Mouse (Mus musculus): ENCODE results near the gene Ccdc117.
A peak's percentile ranks its signal among the peaks of the same experiment; 100 is the strongest.
"Not testable (repeated sequence)": the region's sequence is repeated elsewhere in the genome, so short reads cannot be mapped to it uniquely, and the experiment has no call there.

Gene Ccdc117

DNA sequence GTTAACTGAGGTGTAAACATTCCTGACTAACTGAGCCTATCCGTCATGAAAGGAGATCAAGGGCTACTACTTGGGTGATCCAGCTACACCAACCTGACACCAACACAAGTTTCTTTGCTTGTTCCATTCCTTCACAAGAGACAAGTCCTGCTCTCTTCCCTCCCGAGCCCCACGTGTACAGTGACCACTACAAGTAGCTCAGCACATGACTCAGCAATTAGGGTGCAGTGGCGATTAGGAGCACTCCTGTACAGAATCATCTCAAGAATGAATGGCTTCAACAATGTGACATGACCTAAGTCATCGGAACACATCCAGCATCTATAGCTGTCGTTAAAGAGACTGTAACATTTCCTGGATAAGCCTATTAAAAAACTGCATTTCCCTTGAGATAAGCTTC lies 11.3 kb downstream of the Ccdc117 start:
- DNase-seq (ENCODE audit: low spot score in 2 of 2): no peak

DNA sequence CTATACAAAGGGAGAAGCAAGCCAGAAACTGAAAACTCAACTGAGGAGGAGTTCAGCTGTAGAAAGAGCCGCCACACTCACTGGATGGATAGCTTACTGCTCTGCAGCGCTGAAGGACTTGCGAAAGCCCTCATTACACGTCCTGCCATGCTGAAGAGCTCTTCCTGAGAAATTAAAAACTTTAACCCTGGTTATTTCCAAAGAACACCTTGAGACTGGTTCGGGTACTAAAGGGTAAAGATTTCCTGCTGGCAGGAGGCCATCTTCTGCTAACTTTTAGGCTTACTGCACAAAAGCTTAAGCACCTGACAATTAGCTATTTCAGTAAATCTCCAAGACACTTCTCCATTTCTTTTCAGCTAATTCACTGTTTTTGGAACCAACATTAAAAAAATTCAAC lies 11.8 kb downstream of the Ccdc117 start:
- no peak for DNase-seq (ENCODE audit: low spot score in 2 of 2)

DNA sequence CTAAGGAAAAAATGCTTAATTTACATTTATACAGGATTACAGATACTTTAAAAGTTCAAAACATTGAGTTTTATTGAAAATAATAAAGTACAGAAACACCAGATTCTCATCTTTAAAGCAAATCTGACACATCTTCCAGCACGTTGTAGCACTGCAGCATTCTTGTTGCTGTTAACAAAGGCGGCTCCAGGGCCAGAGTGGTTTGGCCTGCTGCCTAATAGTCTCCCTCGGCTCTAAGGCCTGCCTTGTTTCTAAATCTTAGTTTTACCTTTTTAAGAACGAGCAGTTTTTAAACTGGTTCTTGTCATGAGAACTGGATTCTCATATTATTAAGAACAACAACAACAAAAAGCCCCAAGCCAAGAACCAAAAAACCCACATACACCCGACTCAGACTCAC lies 13.1 kb downstream of the Ccdc117 start:
- no peak for DNase-seq (ENCODE audit: low spot score in 2 of 2)

DNA sequence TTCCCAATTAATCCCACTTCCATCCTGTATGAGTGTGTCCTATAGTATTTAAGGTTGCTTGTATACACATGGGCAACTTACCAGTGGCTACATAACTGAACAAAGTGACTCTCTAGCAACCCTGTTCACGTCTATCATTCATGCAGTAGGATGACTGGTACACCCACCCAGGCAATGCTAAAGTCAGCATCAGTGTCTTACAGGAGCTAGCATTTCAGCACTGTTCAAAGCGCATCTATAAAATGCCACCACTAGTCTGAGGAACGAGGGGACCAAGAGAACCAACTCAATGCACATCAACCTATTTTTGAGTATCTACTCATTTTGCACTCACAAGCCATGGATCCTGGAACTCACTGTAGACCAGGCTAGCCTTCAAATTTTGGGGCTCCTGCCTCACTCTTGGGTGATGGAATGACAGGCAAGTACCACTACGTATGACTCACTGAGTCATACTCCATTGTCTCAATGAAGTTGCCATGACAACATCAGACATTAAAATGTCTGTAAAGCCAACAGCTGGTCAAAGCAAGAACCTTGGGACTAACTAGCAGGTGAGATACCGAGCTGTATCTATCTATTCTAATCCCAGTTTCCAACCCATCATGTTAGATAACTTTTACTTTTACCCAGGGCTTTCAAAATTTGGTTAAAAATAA lies 14.0 kb downstream of the Ccdc117 start:
- no peak for DNase-seq (ENCODE audit: low spot score in 2 of 2)

DNA sequence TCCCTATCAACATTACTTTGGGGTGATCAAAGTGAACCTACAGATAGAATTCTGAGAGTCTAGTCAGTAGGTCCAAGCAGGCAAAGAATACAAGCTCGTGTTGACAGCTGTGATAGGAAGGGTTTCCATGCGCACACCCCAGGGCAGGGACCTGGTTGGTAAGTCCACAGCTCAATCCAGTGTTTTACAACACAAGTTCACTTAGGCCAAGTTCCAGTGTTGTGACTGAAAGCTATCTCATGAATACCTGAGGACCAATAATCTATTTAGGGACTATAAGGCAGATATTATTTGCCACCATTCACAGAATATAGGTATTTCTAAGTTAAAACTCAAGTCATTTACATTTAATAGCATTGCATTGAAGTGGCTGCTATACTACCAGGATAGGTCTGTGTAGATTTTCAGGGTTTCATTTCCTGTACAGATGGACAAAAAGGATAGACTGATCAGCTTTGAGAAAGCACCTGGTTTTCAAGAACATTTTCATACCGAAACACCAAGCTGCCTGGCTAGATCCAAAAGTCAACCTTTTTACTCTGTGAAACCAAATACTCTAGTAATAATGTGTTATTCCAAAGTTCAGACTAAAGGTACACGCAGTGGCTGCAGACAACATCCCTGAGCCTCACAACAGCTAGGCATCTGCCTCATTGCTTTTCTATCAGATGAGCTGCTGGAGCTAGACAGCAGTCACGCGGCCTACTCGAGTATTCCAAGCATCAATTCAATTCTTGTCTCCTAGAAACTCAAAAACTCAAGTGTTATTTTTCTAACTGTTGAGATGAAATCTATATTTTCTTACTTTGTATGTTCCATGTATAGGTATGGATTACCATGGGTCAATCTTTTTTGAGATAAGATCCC lies 15.2 kb downstream of the Ccdc117 start:
- no peak for DNase-seq (ENCODE audit: low spot score in 2 of 2)

DNA sequence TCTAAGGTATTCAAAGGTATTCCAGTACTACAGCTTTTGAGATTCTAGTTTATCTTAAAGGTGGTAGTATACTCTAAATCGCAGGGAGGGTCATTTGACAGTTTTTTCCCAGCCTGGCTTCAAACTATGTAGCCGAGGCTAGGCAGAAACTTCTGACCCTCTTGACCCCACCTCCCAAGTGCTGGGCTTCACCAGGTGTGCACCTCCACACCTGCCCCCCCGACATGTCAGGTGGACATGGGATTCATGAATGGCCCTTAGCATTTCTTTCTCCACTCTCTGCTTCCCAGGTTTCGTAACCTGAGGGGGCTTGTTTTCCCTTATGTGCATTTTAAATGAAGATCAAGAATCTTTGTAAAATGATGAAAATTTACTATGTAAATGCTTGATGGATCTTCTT lies 16.6 kb downstream of the Ccdc117 start:
- no peak for DNase-seq (ENCODE audit: low spot score in 2 of 2)

DNA sequence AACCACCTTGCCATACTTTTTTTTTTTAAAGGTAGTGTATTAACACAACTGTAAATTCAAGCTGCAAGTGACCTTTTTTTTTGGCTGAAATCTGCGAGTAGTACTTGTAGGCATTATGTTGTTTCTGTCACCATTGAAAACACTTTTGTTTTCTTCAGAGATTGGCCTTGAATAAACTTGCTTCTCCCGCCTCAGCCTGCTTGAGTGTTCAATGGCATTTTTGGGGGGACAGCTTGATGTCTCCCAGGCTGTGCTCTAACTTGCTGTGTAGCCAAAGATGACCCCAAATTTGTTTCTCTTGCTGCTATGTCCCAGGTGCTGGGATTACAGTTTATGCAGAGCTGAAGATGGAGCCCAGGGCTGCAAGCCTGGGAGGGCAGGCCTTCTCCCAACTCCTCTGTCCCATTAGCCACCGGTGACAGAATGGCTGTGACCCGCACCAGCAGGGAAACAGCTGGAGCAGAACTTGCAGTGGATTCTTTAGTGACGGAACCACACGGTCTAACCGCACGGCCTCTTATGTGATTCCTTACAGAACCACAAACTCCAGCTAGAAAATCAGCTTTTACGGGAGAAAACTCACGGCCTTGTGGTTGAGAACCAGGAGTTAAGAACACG lies 19.1 kb downstream of the Ccdc117 start:
- DNase-seq (ENCODE audit: low spot score in 2 of 2): no peak

DNA sequence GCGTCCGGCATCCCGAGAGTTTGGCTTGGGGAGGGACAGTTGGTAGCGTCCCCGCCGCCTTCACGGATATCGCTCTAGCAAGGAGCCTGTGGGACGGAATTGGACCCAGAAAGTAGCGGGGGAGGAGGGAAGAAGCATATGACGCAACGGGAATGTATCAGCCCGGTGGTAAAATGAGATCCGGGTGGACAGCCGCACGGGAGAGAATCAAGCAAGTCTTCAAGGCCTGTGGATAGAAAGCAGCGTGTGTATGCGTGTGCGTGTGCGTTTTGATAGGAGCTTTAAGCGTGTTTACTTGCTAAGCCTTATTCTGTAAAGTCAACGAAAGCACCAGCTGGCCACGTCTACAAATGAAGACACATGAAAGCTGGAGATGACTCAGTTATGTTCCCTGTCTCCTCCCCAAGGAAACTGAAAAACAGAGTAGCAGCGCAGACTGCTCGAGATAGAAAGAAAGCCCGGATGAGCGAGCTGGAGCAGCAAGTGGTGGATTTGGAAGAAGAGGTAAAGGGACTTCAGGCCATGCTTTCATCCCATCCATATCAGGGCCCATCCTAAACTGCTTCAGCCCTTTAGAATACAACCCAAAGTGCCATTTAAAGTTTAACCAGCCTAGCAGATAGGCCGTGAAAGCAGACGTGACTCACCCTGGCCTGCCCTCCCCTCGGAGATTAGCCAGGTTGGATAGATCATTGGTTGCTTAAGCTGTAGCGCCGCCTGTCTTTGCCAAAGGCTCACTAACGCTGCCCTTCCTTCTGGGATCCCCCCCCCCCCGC lies 20.3 kb downstream of the Ccdc117 start:
- peak; percentile 63 to 74 for DNase-seq (ENCODE audit: low spot score in 2 of 2)

DNA sequence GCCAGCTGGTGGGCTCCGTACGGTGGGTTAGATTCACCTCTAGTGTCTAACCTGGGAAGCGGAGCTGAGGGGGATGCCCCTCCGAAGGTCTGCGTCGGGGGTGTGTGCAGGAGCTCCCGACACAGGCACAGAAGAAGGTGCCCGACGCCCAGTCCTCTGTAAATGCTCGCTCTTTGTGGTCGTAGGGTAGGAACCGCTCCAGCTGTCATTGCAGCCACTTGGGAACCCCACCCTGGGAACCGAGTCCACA lies 20.8 kb downstream of the Ccdc117 start:
- DNase-seq (ENCODE audit: low spot score in 2 of 2): peak in 1 of 2 experiments; percentile 32

DNA sequence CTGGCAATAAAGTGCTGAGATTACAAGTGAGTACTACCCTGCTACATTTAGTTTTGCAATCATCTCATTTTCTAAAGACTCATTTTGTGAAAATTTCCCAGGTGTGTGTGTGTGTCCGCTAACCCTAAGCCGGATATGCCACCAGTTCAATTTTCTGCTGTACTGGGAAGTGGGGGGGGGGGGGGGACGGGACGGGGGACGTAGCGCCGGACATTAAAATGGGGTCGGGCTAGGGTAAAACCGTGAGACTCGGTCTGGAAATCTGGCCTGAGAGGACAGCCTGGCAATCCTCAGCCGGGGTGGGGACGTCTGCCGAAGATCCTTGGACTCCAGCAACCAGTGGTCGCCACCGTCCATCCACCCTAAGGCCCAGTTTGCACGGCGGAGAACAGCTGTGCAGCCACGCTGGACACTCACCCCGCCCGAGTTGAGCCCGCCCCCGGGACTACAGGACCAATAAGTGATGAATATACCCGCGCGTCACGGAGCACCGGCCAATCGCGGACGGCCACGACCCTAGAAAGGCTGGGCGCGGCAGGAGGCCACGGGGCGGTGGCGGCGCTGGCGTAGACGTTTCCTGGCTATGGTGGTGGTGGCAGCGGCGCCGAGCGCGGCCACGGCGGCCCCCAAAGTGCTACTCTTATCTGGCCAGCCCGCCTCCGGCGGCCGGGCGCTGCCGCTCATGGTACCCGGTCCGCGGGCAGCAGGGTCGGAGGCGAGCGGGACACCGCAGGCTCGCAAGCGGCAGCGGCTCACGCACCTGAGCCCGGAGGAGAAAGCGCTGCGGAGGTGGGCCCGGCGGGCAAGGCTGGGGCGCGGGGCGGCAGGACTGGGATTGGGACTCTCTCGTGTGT lies 21.3 kb downstream of the Ccdc117 start, which contains the start of gene Xbp1:
TSS of gene Xbp1 (plus strand) at position 248 of the 854 bp plus-strand sequence.
- DNase-seq (ENCODE audit: low spot score in 2 of 2): peak; percentile 94 to 96

DNA sequence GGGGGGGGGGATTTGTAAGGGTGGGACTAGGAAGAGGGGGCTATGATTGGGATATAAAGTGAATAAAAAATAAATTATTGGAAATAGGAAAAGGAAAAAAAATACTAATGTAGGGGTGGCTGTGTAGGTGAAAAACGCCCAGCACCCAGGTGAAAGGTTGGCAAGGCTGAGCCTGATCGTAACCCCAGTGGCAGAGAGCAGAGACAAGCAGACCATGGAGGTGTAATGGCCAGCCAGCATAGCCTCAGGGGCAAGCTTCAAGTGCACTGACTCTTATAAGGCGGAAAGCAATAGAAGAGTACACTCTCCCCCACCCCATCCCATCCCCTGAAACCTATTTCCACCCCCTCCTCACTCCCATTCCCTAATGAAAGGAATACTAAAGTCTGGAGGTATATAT lies 22.3 kb downstream of the Ccdc117 start:
- no peak for DNase-seq (ENCODE audit: low spot score in 2 of 2)

DNA sequence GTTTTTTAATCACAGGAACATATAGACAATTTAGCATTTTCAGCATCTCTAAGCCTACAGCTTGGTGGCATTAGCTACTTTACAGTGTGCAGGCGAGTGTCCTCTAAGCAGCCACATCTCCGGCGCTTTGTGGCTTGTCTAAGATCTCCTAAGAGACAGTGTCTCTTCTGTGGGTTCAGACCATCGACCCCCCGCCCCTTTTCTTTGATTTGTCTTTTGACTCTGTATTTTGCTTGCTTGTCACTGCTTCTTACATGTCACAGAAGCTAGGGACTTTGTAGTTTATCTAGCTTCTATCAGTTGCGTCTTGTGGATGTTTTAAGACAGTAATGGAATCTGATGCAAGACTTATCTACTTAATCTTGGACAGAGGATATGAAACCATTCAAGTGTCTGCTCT lies 24.6 kb downstream of the Ccdc117 start:
- no peak for DNase-seq (ENCODE audit: low spot score in 2 of 2)

DNA sequence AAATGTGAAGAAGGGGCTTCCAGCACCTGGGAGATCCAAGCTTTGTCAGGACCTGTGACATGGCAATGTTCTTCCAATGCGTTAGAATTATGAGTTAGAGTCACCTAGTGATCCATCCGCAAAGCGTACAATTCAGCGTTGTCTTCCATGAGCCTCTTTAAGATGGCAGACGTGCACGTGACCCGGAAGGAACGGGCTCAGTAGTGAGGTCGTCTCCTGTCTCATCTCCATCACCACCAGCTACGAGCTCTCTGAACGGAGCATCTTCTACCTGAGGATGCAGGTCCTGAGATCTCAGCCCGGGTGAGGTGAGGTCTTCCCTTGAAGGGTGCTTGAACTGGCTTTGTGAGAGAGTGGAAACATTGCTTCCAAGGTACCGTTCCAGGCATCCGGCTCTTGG lies 25.4 kb downstream of the Ccdc117 start:
- no peak for DNase-seq (ENCODE audit: low spot score in 2 of 2)

DNA sequence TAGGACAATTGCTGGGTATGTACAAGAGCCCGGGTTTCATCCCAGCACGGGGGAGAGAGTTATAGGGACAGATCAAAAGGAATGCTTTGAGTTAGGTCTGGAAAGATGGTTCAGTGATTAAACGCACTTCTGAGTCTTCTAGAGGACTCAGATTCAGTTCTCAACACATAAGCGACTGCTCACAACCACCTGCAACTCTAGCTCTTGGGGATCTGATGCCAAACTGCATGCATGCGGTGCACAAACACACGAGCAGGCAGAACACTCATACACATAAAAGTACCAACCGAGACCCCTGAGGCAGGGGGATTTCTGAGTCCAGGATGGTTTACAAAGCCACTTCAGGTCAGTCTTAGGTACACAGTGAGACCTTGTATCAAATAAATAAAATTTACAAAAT lies 25.8 kb downstream of the Ccdc117 start:
- no peak for DNase-seq (ENCODE audit: low spot score in 2 of 2)

DNA sequence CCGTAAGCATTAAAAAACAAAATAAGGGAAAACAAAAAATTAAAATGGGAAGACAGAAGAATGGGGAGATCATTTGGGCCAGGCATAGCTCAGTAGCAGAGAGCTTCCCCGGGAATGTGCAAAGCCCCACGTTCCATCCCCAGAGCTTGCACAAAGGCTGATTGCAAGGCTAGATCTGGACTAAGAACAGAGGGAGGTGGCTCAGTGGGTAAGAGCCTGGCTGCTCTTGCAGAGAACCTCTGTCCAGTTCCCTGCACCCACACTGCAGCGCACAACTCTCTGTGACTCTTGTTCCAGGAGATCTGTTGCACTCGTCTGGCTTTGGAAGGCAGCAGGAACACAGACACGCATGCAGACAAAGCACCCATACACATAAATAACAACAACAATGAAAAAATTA lies 26.3 kb downstream of the Ccdc117 start:
- no peak for DNase-seq (ENCODE audit: low spot score in 2 of 2)

DNA sequence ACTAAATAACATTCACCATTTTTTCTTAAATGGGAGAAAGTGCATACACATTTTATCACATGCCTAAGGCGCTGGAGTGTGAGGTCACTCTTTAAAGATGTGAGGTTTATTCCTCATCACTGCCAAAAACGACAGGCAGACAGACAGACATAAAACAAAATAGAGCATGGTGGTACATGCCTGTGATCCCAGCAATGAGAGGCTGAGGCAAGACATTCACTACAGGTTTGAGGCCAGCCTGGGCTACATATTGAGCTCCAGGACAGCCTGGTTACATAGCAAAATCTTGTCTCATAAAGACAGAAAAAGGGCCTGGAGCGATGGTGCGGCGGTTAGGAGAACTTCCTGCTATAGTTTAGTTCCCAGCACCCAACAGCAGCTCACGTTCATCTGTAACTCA lies 26.8 kb downstream of the Ccdc117 start:
- DNase-seq (ENCODE audit: low spot score in 2 of 2): no peak

DNA sequence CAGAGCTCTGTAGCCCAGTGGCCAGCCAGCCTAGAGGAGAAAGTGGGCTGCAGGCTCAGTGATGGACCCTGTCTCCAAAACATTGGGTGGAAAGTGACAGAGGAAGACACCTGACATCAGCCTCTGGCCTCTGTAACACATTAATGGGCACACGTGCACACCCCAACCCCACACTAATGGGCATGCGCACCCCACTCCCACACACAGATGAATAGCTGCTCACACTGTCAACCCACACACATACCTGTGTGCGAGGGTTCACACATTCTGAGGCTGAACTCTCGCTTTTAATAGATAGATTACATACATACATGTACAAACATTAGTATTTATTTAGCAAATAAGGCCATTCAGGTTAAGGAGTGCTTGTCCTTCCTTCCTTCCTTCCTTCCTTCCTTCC lies 27.9 kb downstream of the Ccdc117 start:
- DNase-seq (ENCODE audit: low spot score in 2 of 2): no peak

DNA sequence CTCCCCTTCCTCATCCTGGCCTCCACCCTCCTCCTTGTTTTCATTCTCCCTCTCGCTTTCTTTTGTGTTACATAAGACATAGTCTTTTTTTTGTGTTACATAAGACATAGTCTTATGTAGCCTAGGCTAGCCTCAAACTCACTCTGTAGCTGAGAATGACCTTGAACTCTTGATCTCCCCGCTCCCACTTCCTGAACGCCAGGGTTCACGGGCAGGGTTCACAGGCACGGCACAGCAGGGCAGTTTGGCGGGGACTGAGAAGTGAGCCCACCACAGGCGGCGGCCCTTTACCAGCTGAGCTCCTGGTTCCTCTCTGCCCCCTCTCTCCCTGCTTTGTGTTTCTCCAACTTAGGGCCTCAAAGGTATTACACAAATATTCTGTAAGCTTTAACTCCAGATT lies 29.0 kb downstream of the Ccdc117 start:
- DNase-seq (ENCODE audit: low spot score in 2 of 2): no peak

DNA sequence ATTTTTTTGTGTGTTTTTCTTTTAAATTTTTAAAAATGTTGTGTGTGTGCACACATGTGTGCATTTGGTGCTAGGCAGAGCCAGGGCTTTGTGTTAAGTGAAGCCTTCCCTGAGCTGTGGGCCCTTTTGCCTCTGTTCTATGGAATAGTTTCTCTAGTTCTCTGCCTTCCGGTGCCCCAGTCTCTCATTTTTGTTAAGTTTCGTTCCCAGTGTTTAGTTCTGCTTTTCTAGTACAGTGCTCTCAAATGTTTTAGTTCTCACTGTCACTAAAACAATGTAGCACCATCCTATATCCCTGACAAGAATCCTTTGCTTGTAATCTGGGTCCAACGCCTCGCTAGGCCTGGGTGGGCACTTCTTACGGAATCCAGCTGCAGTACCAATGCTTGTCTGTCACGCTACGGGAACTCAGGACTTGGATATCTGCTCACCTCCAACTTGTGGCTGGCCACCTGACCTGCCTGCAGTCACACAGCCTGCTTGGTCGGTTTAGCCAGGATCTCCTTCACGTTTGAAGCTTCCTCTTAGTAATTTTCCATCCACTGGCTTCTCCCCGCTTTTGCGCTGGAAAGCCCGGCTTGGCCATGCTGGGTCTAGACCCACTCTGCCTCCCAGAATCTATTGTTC lies 29.8 kb downstream of the Ccdc117 start:
- DNase-seq (ENCODE audit: low spot score in 2 of 2): peak in 1 of 2 experiments; percentile 22

DNA sequence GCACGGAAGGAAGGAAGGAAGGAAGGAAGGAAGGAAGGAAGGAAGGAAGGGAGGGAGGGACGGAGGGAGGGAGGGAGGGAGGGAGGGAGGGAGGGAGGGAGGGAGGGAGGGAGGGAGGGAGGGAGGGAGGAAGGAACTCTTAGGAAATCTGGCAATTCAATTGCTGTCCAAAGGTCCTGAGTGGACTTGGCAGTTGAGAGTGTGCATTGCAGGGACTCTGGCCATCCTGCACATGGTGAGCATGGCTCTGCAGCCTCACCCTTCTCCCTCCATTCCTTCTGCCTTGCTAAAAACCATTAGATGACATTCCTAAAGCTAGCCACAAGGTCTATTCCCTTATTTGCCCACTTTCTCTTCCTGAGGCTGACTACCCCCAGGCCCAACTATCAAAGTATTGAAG lies 31.3 kb downstream of the Ccdc117 start:
- not testable (repeated sequence) for DNase-seq (ENCODE audit: low spot score in 2 of 2)

DNA sequence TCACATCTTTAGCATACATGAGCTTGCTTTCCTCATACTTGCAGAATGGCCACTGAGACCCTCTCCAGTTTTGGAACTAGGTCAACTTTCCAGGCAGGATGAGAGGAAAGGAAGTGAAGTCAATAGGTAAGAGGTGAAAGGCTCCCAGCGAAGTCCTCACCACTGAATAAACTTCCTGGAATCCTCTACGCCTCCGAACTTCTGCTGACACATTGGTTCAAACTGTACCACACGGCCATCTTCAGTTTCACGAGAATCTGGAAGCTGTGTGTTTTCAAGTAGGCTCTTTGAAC lies 31.9 kb downstream of the Ccdc117 start:
- DNase-seq (ENCODE audit: low spot score in 2 of 2): no peak

Measured in natural killer cell, adult 2 months (primary cell).